Mouse (Mus musculus) hindbrain, embryonic 16.5 days (tissue): Measurements from ENCODE around the gene Per2. TPM values are rescaled to one million over a fixed set of nuclear protein-coding genes. Genes with fewer than 3 reads are reported as not detected.
A peak's percentile ranks its signal among the peaks of the same experiment; 100 is the strongest.

ENCODE experiments used
- ATAC-seq: fragments of 200-750 bp; cut with Nextera tagmentation; 2 replicates; pipeline ENCODE4 v1.8.0; 2017; ENCODE audit warnings: moderate TSS enrichment, moderate library complexity
- H3K27ac ChIP-seq: fragments of 300-500 bp; sonication (generic); 2 replicates; pipeline ENCODE4 v1.5.1; 2014; ENCODE audit warnings: low read depth, mild to moderate bottlenecking, control low read depth, low read length, moderate library complexity
- H3K27me3 ChIP-seq: fragments of 300-500 bp; sonication (generic); replicated peaks from 2 replicates; pipeline ENCODE4 v1.6.1; 2014; ENCODE audit warnings: low read length; ENCODE audit not compliant: control insufficient read depth, insufficient read depth
- H3K36me3 ChIP-seq: fragments of 300-500 bp; sonication (generic); 2 replicates; pipeline ENCODE4 v1.6.1; 2014; ENCODE audit warnings: mild to moderate bottlenecking, low read length, moderate library complexity, mixed read lengths; ENCODE audit not compliant: control insufficient read depth, insufficient read depth
- H3K4me1 ChIP-seq: fragments of 300-500 bp; sonication (generic); 2 replicates; pipeline ENCODE4 v1.6.1; 2014; ENCODE audit warnings: low read depth, low read length; ENCODE audit not compliant: control insufficient read depth, insufficient read depth
- H3K4me2 ChIP-seq: fragments of 300-500 bp; sonication (generic); 2 replicates; pipeline ENCODE4 v1.6.1; 2014; ENCODE audit warnings: mild to moderate bottlenecking, low read length, control low read depth, moderate library complexity
- H3K4me3 ChIP-seq: fragments of 300-500 bp; sonication (generic); 2 replicates; pipeline ENCODE4 v1.5.1; 2014; ENCODE audit warnings: mild to moderate bottlenecking, low read length, control low read depth, moderate library complexity
- H3K9ac ChIP-seq: fragments of 300-500 bp; sonication (generic); 2 replicates; pipeline ENCODE4 v1.6.1; 2014; ENCODE audit warnings: low read depth, mild to moderate bottlenecking, control low read depth, low read length, moderate library complexity
- H3K9me3 ChIP-seq: fragments of 300-500 bp; sonication (generic); 2 replicates; pipeline ENCODE4 v1.6.1; 2014; ENCODE audit warnings: mild to moderate bottlenecking, low read length, moderate library complexity; ENCODE audit not compliant: control insufficient read depth
- WGBS: fragments of 180-500 bp; shearing (Covaris S2); extraction: QIAGEN DNeasy Blood & Tissue Kit; methylation state at CpG from one replicate; pipeline ENCODE4 v1.1.7; 2014; 5-methylcytosine and 5-hydroxymethylcytosine counted together
- polyA plus RNA-seq: library from polyadenylated mRNA; unstranded; fragments of >200 nt; fragmentation: Nextera tagmentation; extraction: Ambion mirVana; gene quantifications from 2 replicates; pipeline ENCODE4 v1.2.1, GENCODE M21; 2015

Gene Per2
- polyA plus RNA-seq, 1 experiment from 2014 or later: 5.0 TPM

DNA sequence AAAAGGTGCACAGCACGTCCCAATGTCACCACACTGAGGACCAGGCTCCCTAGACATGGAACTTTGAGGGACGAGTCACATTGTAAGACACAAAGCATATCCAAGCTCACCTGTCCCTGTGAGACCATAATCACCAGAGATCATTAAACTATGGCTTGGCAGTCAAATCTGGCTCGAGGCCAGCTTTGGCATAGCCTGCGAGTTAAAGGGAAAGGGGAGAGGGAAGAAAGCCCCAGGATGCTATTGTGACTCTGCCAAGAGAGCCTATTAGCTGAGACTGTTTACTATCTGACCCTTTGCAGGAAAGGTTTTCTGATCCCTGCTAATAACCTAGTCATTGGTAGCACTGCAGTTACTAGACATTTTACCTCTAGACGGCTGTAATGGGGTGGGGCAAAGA, 5.3 kb upstream of the Per2 start:
- ATAC-seq: no peak
- Histone ChIP-seq H3K36me3 (no peaks in the 10 kb centered on the region), H3K9me3 (no peaks in the 10 kb centered on the region), H3K4me2 (no peak overlapping the region), H3K27ac (no peak overlapping the region), H3K4me3 (no peak overlapping the region), H3K4me1 (peaks cover 6% of the 10 kb centered on the region), H3K9ac (no peak overlapping the region), H3K27me3 (no peaks in the 10 kb centered on the region)
- 46% methylated on average over 5 of the region's 5 CpGs for WGBS

DNA sequence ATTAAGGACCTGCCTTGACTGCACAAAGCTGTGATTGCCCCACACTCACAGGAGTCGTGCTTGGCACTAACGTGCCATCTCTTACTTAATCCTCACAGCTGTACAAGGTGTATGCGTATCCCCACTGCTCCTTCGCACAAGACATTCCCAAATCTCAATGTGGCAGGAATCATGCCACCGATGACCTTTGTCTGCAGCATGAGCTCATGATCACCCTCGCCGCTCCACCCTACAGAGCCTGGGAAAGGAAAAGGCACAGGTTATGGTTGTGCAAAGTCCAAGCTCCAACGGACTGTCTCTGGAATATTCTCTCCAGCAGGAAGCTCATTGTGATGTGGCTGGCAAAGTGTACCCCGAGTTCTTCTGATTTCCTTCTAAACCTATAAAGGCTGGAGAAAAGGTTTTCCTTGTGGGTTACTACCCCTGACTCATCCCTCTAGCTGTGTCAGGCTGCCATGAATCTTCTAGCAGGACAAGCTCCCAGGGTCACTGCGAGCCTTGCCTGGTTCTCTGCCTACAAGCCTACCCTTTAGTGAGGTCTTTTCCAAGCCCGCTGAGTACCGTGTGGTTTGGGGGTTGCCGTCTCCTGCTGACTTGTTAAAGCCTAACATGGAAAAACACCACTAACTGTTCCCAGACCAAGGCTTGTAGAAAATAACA, 4.3 kb upstream of the Per2 start:
- WGBS: 92% methylated on average over 13 of the region's 13 CpGs
- no peaks in the 10 kb centered on the region for H3K36me3 ChIP-seq
- no peak overlapping the region for H3K9ac ChIP-seq
- H3K27ac ChIP-seq: no peak overlapping the region
- H3K27me3 ChIP-seq: no peaks in the 10 kb centered on the region
- H3K4me2 ChIP-seq: no peak overlapping the region
- H3K4me1 ChIP-seq: peaks cover 10% of the 10 kb centered on the region
- no peaks in the 10 kb centered on the region for H3K9me3 ChIP-seq
- no peak overlapping the region for H3K4me3 ChIP-seq
- no peak for ATAC-seq

DNA sequence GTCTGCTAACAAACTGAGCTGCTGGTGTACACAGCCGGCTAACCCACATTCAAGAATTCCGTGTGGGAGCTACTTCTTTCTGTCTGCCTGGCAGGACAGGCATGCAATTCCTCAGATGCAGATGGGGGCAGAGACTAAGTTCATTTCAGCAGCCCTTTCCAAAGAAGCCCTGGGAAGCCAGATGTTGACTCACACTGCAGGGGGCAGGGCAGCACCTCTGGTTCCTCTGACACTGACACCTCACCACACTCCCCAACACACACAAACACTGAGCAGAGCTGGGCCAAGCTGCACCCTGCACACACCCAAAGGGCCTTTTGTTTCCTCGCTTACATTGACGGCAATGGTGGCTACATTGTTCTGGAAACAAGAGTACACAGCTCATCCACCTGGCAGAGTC, 1.4 kb upstream of the Per2 start:
- Histone ChIP-seq H3K9me3 (no peaks in the 10 kb centered on the region), H3K9ac (no peak overlapping the region), H3K4me2 (no peak overlapping the region), H3K36me3 (no peaks in the 10 kb centered on the region), H3K4me3 (no peak overlapping the region), H3K27me3 (no peaks in the 10 kb centered on the region), H3K4me1 (peaks cover 35% of the 10 kb centered on the region), H3K27ac (no peak overlapping the region)
- ATAC-seq: no peak
- 41% methylated on average over 4 of the region's 4 CpGs for WGBS

DNA sequence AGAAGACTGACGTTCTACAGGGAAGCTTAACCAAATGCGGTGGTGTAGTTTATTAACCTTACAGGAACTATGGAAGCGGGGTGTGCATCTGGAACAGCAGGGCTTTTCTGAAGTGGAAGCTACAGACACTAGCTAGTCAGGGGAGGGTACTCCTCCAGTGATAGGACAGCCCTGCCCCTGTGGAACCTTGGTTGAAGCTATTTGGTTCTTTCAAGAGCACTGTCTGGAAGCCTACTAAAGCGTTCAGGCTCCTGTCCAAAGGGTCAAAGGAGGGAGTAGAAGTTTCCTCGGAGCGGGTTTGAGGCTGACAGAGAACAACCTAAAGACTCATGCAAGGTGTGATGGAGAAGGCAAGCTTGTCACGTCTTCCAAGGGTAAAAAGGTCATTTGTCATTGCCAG, 945 bp upstream of the Per2 start:
- H3K4me1 ChIP-seq: peaks cover 39% of the 10 kb centered on the region
- H3K27ac ChIP-seq: no peak overlapping the region
- 37% methylated on average over 7 of the region's 7 CpGs for WGBS
- peak overlapping the region; percentile 80 for H3K4me2 ChIP-seq
- H3K4me3 ChIP-seq: peak overlapping the region; percentile 83
- no peaks in the 10 kb centered on the region for H3K36me3 ChIP-seq
- no peaks in the 10 kb centered on the region for H3K9me3 ChIP-seq
- H3K9ac ChIP-seq: no peak overlapping the region
- H3K27me3 ChIP-seq: no peaks in the 10 kb centered on the region
- no peak for ATAC-seq

DNA sequence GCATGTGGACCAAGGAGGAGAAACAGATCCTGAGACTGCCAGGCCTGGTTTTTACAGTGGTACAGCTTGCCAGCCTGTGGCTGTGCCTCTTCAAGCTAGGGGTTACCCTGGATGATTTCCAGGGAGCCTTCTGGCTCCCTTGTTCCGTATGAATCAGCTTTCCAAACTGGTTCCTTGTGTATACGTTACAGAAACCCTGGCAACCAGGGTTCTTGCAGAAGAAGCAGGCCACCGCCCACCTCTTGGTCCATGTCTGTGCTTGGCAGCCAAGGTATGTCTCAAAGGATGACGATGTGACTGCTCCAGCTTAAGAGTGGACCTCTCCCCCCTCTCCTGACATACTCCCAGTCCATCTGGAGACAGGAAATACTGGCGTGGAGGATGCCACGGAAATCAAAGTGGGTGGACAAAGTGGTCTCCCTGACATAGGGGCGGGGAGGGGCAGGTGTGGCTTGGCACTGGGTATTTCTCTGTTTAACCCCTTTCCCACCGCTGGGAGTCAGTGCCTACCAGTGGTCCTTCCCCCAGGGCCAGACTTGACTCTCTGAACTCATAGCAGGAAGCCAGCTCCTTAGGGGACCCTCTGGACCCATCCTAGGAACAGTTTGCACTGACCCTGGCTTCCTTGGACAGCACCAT, 782 bp downstream of the Per2 start:
- H3K4me3 ChIP-seq: peak overlapping the region; percentile 83
- WGBS: 15% methylated on average over 8 of the region's 8 CpGs

DNA sequence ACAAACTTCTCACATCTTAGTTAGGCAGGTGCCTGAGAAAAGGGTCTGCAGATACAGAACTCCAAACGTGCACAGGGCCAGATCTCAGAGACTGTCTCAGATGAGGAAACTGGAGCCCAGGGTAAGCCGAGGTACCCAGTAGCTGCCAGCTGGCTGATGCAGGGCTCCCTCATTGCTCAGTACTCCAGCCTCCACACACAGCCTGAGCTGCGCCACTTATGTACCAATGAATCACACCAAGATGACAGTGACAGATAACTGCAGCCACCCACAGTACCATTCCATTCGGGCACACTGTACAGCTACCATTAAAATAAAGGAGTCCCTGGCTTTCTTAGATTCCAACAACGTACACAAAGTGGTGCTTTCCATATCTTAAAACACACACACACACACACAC, 1.4 kb downstream of the Per2 start:
- no peak for ATAC-seq
- H3K4me2 ChIP-seq: peak overlapping the region; percentile 88

More for the DNA sequence above, 782 bp downstream of the Per2 start:
- Histone ChIP-seq H3K9me3 (no peaks in the 10 kb centered on the region), H3K36me3 (no peaks in the 10 kb centered on the region), H3K4me2 (peak overlapping the region; percentile 88), H3K27me3 (no peaks in the 10 kb centered on the region), H3K27ac (peak overlapping the region; percentile 78), H3K4me1 (peaks cover 39% of the 10 kb centered on the region), H3K9ac (peak overlapping the region; percentile 76)
- peak; percentile 5; the same call in 1 of the 2 replicates for ATAC-seq

DNA sequence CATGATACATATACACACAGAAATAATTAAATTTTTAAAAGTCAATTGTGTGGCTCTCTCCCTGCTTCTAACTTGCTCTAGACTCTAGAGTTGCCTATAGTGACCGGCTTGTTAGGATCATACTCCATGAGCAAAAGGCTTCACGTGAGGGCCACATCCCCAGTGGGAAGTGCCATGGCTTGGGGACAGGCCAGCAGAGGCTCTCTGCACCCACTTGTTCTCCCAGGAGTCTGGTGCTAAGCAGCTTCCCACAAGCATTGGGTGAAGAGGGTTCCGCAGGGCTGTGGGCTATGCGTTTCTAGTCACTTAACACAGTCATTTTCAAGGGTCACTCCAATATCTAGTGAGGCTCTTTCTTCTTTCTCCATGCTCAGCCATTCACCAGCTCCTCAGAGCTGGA, 2.0 kb downstream of the Per2 start:
- H3K36me3 ChIP-seq: no peaks in the 10 kb centered on the region
- H3K9ac ChIP-seq: no peak overlapping the region
- no peaks in the 10 kb centered on the region for H3K27me3 ChIP-seq
- H3K4me2 ChIP-seq: peak overlapping the region; percentile 88; the same call in 1 of the 2 replicates
- no peaks in the 10 kb centered on the region for H3K9me3 ChIP-seq
- WGBS: 86% methylated on average over 4 of the region's 4 CpGs
- H3K4me3 ChIP-seq: no peak overlapping the region
- no peak for ATAC-seq
- peaks cover 39% of the 10 kb centered on the region for H3K4me1 ChIP-seq
- H3K27ac ChIP-seq: no peak overlapping the region

More for the DNA sequence above, 1.4 kb downstream of the Per2 start:
- Histone ChIP-seq H3K27me3 (no peaks in the 10 kb centered on the region), H3K4me3 (peak overlapping the region; percentile 83; the same call in 1 of the 2 replicates), H3K9me3 (no peaks in the 10 kb centered on the region), H3K27ac (peak overlapping the region; percentile 78; the same call in 1 of the 2 replicates), H3K4me1 (peaks cover 39% of the 10 kb centered on the region), H3K36me3 (no peaks in the 10 kb centered on the region), H3K9ac (0 out of 2 replicates have a peak overlapping the region, but pooled peaks have one; percentile 35)
- WGBS: 55% methylated on average over 5 of the region's 5 CpGs

DNA sequence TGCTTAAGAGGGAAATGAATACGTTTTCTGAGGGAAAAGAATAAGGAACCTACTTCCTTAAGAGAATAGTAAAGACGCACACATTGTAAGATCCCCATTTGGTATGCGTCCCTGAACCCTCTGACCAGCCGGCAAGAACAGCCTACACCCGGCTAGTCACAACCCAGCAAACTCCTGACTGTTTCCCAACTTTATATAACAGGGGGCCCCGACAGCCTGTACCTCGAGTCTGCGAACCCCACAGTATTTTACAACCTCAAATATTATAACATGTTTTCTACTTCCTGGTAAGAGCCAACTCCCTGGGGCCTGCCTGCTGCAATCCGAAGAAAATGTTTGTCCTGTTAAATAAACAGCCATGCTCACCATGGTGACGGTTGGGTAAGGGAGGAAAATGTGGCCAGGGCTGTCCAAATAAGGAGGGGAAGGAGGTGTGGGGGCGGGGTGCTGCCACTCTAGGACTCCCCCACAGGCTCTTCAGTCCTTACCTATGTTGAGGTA, 2.8 kb downstream of the Per2 start:
- 23% methylated on average over 11 of the region's 11 CpGs for WGBS
- H3K9me3 ChIP-seq: no peaks in the 10 kb centered on the region
- H3K36me3 ChIP-seq: no peaks in the 10 kb centered on the region
- H3K4me1 ChIP-seq: peaks cover 39% of the 10 kb centered on the region
- peak overlapping the region; percentile 67 for H3K27ac ChIP-seq
- H3K27me3 ChIP-seq: no peaks in the 10 kb centered on the region
- no peak overlapping the region; the same call in 1 of the 2 replicates for H3K4me3 ChIP-seq
- ATAC-seq: no peak
- H3K9ac ChIP-seq: no peak overlapping the region
- peak overlapping the region; percentile 28 for H3K4me2 ChIP-seq

DNA sequence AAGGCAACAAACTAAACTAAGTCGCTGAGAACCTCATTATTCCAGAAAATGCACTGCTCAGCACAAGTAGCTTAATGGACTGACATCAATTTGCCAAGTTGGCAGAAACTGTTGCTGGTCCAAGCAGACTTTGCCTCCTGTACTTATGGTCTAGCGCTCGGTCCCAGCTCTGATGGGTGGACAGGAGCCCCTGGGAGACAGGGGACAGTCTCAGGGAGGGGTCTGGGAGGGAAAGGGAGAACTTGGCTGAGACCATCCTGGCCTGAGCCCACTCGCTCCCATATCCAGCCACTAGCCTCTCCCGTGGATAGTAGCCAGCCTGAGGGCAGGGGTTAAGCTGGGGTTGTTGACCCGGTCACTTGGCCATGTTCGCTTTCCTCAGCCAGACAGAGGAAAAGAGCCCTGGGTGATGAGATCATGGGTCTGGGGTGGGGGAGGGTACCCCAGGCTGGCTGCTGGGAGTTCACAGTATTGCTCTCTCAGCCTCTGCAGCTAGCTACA, 3.4 kb downstream of the Per2 start:
- 31% methylated on average over 7 of the region's 7 CpGs for WGBS
- peak overlapping the region; percentile 30 for H3K4me2 ChIP-seq
- no peak overlapping the region for H3K4me3 ChIP-seq
- ATAC-seq: no peak
- no peaks in the 10 kb centered on the region for H3K9me3 ChIP-seq
- H3K9ac ChIP-seq: peak overlapping the region; percentile 20; the same call in 1 of the 2 replicates
- peaks cover 39% of the 10 kb centered on the region for H3K4me1 ChIP-seq
- peak overlapping the region; percentile 67 for H3K27ac ChIP-seq
- H3K36me3 ChIP-seq: no peaks in the 10 kb centered on the region
- H3K27me3 ChIP-seq: no peaks in the 10 kb centered on the region
